Mouse (Mus musculus): ENCODE results near the gene Prrc2a.

GRCm38 (mm10) chr17:35157254-35157653 is 7.4 kb downstream of the Prrc2a start:
- TF ChIP-seq CTCF (IDR thresholded peaks at IDR 0.05; ENCODE audit: borderline replicate concordance, extremely low read depth, insufficient read depth, insufficient read length) = no peak
- TF ChIP-seq POLR2A (IDR thresholded peaks at IDR 0.05; ENCODE audit: borderline replicate concordance, extremely low read depth, insufficient read depth, insufficient read length, poor library complexity, severe bottlenecking) = no peak
